Mouse (Mus musculus) stomach, embryonic 14.5 days (tissue): ENCODE data around the gene Fank1. TPM values are rescaled to one million over a fixed set of nuclear protein-coding genes. Genes with fewer than 3 reads are reported as not detected.

Source experiments
- ATAC-seq: fragments of 200-750 bp; cut with Nextera tagmentation; 2 replicates; pipeline ENCODE4 v1.8.0; 2017; ENCODE audit warnings: low read depth, moderate TSS enrichment; ENCODE audit not compliant: insufficient number of reproducible peaks, insufficient read depth, low FRiP score
- H3K27ac ChIP-seq: fragments of 300-500 bp; sonication (generic); 2 replicates; pipeline ENCODE4 v1.5.1; 2014; ENCODE audit warnings: mild to moderate bottlenecking, low read length, moderate library complexity, mixed read lengths
- H3K27me3 ChIP-seq: fragments of 300-500 bp; sonication (generic); 2 replicates; pipeline ENCODE4 v1.6.1; 2014; ENCODE audit warnings: low read length, control low read depth, mixed read lengths; ENCODE audit not compliant: control insufficient read depth, insufficient read depth
- H3K36me3 ChIP-seq: fragments of 300-500 bp; sonication (generic); 2 replicates; pipeline ENCODE4 v1.6.1; 2014; ENCODE audit warnings: mild to moderate bottlenecking, control low read depth, low read length, moderate library complexity, mixed read lengths; ENCODE audit not compliant: control insufficient read depth, insufficient read depth
- H3K4me1 ChIP-seq: fragments of 300-500 bp; sonication (generic); 2 replicates; pipeline ENCODE4 v1.6.1; 2014; ENCODE audit warnings: low read length, control low read depth, mixed read lengths; ENCODE audit not compliant: control insufficient read depth, insufficient read depth
- H3K4me2 ChIP-seq: fragments of 300-500 bp; sonication (generic); replicated peaks from 2 replicates; pipeline ENCODE4 v1.6.1; 2014; ENCODE audit warnings: low read depth, low read length, control low read depth
- H3K4me3 ChIP-seq: fragments of 300-500 bp; sonication (generic); 2 replicates; pipeline ENCODE4 v1.5.1; 2014; ENCODE audit warnings: low read depth, low read length, control low read depth
- H3K9ac ChIP-seq: fragments of 300-500 bp; sonication (generic); replicated peaks from 2 replicates; pipeline ENCODE4 v1.6.1; 2014; ENCODE audit warnings: low read depth, mild to moderate bottlenecking, control low read depth, low read length, moderate library complexity, mixed read lengths
- H3K9me3 ChIP-seq: fragments of 300-500 bp; sonication (generic); 2 replicates; pipeline ENCODE4 v1.6.1; 2016; ENCODE audit warnings: low read depth, low read length, control low read depth; ENCODE audit not compliant: control insufficient read depth
- WGBS: fragments of 180-500 bp; shearing (Covaris S2); extraction: QIAGEN DNeasy Blood & Tissue Kit; methylation state at CpG from one replicate; pipeline ENCODE4 v1.1.7; 2014; 5-methylcytosine and 5-hydroxymethylcytosine counted together
- polyA plus RNA-seq: library from polyadenylated mRNA; unstranded; fragments of >200 nt; fragmentation: Nextera tagmentation; extraction: Ambion mirVana; gene quantifications from 2 replicates; pipeline ENCODE4 v1.2.1, GENCODE M21; 2014

The Fank1 gene
- polyA plus RNA-seq, 1 experiment from 2014 or later: 0.36 TPM

DNA sequence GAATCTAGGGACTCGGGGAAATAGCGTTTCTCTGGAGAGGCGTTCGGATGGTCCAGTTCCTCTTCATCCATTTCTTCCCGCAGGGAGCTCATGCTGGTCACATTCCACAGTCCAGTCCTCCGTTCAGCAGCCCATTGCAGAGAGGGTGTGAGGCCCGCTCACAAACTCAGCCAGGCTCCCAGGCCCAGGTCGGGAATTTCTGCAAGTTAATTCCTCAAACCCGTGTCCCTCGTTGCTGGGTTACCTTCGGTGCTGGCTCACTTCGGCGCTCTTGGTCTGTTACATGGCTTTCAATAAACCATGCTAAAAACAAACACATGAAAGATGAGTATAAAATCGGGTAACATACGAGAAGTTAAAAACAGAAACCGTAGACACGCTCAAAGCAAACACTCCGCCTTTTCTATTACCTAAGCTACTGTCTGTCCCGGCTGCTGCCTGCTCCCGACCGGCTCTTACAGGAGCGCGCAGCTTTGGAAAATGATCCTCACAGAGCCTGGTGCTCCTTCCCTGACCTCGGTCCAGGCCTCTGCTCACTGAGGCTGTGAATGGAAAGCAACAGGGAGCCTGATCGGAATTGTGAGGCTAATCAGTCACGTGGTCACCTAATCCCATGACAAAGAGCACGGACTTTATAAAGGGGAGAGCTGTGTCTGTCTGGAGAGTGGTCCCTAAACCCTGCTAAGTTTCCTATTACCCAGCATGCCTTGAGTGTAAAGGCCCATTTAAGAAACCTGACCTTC, 16.9 kb upstream of the Fank1 start:
- no peaks in the 10 kb centered on the region for H3K4me1 ChIP-seq
- H3K9ac ChIP-seq: no peak overlapping the region
- peak overlapping the region; percentile 25 for H3K4me2 ChIP-seq
- no peak overlapping the region for H3K4me3 ChIP-seq
- no peaks in the 10 kb centered on the region for H3K27me3 ChIP-seq
- no peak for ATAC-seq
- H3K9me3 ChIP-seq: no peaks in the 10 kb centered on the region
- no peaks in the 10 kb centered on the region for H3K36me3 ChIP-seq
- 17% methylated on average over 27 of the region's 27 CpGs for WGBS
- no peak overlapping the region for H3K27ac ChIP-seq

DNA sequence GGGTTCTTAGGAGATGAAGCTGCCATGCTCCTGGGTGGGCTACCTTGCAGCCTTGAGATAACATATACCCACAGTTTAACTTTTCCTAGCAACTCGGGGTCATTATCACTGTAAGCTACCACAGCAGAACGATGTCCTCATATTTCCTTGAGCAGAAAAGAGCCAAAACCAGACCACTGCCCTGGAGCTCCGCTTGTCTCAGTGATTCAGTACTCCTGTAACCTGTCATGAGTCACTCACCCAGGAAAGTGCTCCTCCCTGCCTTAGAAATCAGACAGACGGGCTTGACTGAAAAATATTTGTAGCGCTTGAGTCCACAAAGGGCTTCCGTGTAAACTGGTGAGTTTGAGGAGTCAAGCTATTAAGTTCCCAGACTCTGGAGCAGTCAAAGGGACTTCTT, 14.0 kb upstream of the Fank1 start:
- Histone ChIP-seq H3K9ac (no peak overlapping the region), H3K4me1 (no peaks in the 10 kb centered on the region), H3K4me2 (no peak overlapping the region), H3K27ac (no peak overlapping the region), H3K36me3 (no peaks in the 10 kb centered on the region), H3K4me3 (no peak overlapping the region), H3K9me3 (no peaks in the 10 kb centered on the region), H3K27me3 (no peaks in the 10 kb centered on the region)
- 78% methylated on average over 6 of the region's 6 CpGs for WGBS
- ATAC-seq: no peak

DNA sequence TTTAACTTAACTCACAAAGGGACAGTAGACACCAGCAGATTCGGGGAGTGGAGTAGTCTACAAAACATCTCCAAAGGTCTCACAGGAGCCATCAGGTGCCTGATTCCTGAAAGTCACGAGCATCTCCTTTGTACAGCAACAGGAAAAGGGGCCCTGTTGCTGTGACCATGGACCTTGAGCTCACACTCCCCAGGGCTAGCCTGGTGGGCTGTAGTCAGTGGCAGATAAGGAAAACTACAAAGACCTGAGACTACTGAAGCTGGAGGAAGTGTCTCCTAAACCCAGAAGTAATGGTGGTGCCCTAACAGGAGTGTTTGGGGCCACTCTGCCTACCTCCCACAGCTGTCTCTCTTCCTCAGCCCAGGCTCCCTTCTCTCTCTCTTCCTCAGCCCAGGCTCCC, 12.2 kb upstream of the Fank1 start:
- no peak for ATAC-seq
- no peak overlapping the region for H3K27ac ChIP-seq

DNA sequence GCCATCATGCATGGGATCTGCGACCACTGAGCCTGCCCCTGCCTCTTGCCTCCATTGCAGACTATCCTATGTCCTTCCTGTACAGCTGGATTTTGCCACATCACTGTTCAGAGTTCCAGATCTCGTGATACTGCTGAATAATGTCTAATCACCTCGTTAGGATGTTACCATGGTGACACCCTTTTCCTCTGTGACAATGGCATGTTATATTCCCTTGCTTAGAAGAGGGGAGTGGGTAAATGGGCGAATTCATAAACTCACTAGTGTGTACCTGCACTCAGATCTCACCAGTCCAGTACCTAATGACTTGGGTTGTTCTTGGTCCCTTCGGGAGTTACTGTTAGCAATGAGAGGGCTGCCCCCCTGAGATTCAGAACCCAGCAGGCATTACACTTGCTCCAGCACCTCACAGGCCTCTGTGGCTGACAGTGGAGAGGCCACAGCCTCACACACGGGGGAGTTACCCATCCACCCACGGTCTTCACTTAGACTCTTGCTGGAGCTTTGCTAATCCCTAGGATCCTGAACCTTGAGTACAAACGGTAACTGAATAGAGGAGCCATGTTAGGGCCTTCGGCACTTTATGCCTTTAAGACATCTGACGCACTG, 11.3 kb upstream of the Fank1 start:
- 79% methylated on average over 10 of the region's 10 CpGs for WGBS
- no peak overlapping the region for H3K27ac ChIP-seq
- H3K4me3 ChIP-seq: no peak overlapping the region
- ATAC-seq: no peak
- no peaks in the 10 kb centered on the region for H3K27me3 ChIP-seq
- H3K36me3 ChIP-seq: no peaks in the 10 kb centered on the region
- H3K4me2 ChIP-seq: no peak overlapping the region
- no peaks in the 10 kb centered on the region for H3K9me3 ChIP-seq
- H3K4me1 ChIP-seq: no peaks in the 10 kb centered on the region
- no peak overlapping the region for H3K9ac ChIP-seq

More for the DNA sequence above, 12.2 kb upstream of the Fank1 start:
- WGBS: 73% methylated on average over 2 of the region's 2 CpGs
- Histone ChIP-seq H3K9ac (no peak overlapping the region), H3K4me2 (no peak overlapping the region), H3K9me3 (no peaks in the 10 kb centered on the region), H3K4me1 (no peaks in the 10 kb centered on the region), H3K4me3 (no peak overlapping the region), H3K36me3 (no peaks in the 10 kb centered on the region), H3K27me3 (no peaks in the 10 kb centered on the region)

DNA sequence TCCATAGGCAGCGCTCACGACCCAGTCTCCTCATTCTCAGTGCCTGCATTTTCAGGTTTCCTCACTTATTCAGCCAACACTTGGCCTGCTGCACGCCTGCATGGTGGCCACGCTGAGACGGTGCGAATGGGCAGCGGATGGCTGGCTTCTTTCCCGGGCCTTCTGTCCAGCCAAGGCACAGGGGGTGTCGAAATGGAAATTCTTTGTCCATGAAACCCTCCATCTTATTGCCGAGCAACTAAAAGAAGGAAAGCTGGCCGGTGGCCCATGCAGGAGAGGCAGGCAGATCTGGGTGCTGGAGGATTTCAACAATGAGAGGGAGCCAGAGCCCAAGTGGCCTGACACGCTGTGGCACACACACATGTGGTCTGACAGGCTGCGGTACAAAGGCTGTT, 10.8 kb upstream of the Fank1 start:
- ATAC-seq: no peak
- H3K36me3 ChIP-seq: no peaks in the 10 kb centered on the region
- H3K4me2 ChIP-seq: no peak overlapping the region
- no peak overlapping the region for H3K9ac ChIP-seq
- no peak overlapping the region for H3K4me3 ChIP-seq
- H3K4me1 ChIP-seq: no peaks in the 10 kb centered on the region
- no peaks in the 10 kb centered on the region for H3K27me3 ChIP-seq
- H3K9me3 ChIP-seq: no peaks in the 10 kb centered on the region
- H3K27ac ChIP-seq: no peak overlapping the region
- WGBS: 92% methylated on average over 13 of the region's 13 CpGs

DNA sequence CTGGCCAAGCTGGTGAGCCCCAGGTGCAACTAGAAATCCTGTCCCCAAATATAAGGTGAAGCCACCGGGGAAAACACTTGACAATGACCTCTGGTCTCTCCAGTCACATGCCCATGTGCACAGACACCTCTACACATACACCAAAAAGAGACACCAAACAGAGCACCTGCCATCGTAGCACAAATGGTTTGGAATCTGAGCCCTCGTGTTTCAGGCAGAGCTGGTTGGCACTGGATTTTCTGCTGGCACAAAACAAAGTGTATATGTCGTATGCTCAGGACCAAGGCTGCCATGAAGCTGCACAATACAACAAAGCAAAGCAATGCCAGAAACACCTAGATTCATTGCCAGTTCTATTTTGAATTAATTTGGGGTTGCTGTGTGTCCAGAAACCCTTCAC, 8.6 kb upstream of the Fank1 start:
- no peaks in the 10 kb centered on the region for H3K4me1 ChIP-seq
- no peak overlapping the region for H3K4me3 ChIP-seq
- no peaks in the 10 kb centered on the region for H3K27me3 ChIP-seq
- no peak for ATAC-seq
- 85% methylated on average over 4 of the region's 4 CpGs for WGBS
- no peaks in the 10 kb centered on the region for H3K36me3 ChIP-seq
- no peak overlapping the region for H3K4me2 ChIP-seq
- H3K9me3 ChIP-seq: no peaks in the 10 kb centered on the region
- H3K27ac ChIP-seq: no peak overlapping the region
- no peak overlapping the region for H3K9ac ChIP-seq

DNA sequence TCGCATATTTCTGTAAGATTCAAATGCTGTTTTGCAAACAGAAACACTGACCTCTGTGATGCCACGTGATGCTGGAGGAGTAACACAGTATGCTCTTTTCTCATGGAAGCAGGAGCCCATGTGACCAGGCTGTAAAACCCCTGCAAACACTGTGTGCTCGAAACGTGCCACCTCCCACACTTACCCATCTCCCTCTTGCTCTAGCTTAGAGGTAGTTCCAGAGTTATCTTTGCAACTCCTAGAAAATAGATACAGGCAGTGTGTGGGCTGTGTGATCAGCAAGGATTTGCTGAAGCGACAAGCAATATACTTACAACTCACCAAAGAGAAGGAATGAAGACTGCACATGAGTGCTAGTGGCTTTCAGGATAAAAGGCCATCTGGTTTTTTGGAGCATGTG, 8.1 kb upstream of the Fank1 start:
- no peak overlapping the region for H3K9ac ChIP-seq
- 70% methylated on average over 5 of the region's 5 CpGs for WGBS

DNA sequence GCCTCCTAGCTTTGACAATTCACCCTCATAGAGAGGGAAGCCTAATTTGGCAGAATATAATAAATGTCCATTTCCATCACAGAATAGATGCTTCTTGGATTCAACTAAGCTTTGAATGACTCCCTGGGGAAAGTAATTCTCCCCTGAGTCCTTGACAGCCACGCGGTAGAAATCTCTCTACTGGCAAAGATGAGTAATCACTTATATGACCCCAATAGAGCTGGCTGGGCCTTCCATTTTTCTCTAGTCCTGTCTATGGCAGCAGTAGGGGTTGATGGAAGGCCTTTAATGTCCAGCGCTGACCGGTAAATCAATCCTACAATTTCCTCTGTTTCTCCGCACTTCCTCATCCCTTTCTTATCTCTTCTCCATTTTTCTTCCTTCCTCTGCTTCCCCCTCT, 1.5 kb upstream of the Fank1 start:
- Histone ChIP-seq H3K27me3 (no peaks in the 10 kb centered on the region), H3K4me1 (no peaks in the 10 kb centered on the region; the same call in 1 of the 2 replicates), H3K36me3 (no peaks in the 10 kb centered on the region), H3K4me2 (no peak overlapping the region), H3K27ac (no peak overlapping the region), H3K9me3 (no peaks in the 10 kb centered on the region), H3K9ac (no peak overlapping the region), H3K4me3 (no peak overlapping the region)
- no peak for ATAC-seq
- WGBS: 54% methylated on average over 5 of the region's 5 CpGs

More for the DNA sequence above, 8.1 kb upstream of the Fank1 start:
- Histone ChIP-seq H3K4me3 (no peak overlapping the region), H3K9me3 (no peaks in the 10 kb centered on the region), H3K4me2 (no peak overlapping the region), H3K27me3 (no peaks in the 10 kb centered on the region), H3K27ac (no peak overlapping the region), H3K36me3 (no peaks in the 10 kb centered on the region), H3K4me1 (no peaks in the 10 kb centered on the region)
- no peak for ATAC-seq
